Mouse (Mus musculus) induced T-regulatory cell, adult 2 months (primary cell): ENCODE measurements around the gene Ntrk3.

Source experiments
- DNase-seq: peaks from one replicate; pipeline ENCODE4 v3.0.0-alpha.2; 2012; ENCODE audit warnings: low read depth

Gene Ntrk3

DNA sequence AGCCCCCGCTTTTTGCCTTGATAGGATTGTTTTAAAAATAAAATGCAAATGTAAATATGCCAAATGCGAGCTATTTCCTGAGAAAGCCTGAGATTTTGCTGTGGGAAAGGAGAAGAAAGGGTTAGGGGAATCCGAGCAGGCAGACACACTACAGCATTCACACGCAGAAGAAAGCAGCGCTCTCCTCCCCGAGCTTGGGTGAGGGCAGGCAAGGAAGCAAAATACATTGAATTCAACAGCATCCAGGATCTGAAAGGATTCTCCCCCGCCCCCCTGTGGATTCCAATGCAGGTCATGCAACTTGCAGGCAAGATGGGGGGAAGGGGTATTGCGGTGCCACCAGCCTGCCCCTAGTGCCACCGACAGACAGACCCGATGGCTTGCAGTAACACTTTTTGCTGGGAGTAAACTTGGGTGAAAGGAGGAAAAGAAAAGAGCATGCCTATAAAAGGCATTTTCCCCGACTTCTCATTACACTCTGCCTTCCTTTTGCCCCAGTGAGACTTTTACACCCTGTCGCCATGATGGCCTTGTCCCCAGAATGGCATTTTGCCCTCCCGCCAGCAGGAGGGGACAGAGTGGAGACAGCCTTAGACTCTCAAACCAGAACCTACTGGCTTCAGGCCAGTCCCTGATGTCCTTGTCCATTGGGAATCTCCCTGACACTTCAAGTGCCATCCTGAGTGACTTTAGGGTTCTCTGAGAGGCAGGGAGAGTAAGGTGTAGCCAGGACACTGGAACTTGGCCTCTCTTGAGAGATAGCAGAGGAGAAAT, 158.2 kb downstream of the Ntrk3 start:
- peak; percentile 34 for DNase-seq

DNA sequence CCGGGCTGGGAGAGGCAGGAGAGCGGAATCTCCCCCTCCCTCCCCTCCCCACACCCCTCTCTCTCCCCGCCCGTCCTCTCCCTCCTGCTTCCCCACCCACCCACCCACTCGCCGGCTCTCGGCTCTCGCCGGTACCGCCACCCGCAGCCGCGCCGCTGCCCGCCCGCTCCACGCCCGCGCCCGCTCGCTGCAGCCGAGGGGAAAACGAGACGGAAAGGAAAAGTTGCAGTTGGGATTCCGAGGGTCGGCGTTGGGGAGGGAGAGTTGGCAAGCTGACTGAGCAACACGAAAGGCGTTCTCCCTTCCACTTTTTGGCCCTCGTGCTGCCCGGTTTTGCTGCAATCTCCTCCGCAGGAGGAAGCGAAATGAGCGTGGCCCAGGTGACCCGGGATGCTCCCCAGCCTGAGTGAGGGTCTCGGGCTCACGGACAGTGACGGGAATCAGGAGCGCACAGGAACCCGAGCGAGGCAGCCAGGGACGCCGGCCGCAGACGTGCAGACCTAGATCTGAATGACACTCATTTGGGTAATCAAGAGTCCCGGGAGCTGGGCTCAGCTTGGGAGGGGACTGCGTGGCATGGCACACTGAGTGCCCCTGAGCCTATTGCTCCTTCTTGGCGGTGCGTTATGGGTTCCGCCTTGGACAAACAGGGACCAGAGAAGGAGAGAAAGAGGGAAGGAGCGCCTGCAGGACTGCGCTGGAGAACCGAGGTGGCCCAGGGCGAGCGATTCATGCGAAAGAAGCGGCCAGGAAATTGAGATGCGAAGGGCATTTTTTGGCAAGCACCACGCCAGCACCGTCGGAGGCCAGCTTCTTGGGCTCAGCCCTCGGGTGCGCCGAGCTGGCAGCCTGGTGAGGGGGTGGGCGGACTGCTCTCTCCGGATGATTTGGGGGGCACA, 159.1 kb downstream of the Ntrk3 start:
- DNase-seq = no peak

DNA sequence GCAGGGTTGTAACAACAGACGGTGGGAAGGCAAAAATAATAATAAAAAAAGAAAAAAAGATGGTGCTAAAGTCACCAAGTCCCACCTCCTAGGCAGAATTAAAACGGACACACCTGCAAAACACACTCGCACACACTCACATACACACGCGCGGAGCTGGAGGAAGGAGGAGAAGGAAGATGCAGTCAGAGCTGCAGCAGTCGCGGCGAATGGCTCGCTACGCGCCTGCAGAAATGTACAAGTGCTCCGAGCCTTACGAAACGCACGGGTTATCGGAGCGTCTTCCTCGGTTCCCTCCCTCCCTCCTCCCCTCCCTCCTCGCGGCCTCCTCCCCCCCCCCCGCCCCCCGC, 159.7 kb downstream of the Ntrk3 start:
- DNase-seq = peak; percentile 24

DNA sequence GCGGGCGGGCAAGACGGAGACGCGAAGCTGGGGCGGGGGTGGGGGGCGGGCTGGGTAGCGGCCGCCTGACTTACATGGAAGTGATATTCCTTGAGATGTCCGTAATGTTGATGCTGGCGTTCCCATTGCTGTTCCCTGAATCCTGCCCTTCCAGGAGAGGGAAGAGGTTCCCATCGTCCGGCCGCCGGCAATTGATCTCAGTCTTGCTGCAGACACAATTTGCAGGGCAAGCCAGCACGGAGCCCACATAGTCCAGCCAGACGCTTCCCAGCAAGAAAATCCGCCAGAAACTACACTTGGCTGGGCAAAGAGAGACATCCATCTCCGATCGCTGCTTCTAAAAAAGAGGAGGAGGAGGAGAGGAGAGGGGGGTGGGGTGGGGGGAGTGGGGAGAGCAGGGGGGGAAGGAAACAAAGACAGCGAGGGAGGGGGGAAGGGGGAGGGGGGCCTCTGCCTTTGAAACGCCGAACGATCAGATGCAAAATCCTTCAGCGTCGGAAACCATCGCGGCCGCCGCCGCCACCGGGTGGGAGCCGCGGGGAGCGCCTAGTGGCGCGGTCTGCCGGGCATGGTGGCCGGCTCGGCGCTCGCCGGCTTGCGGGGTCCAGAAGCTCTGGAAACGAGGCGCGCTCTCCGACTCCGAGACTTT, 160.2 kb downstream of the Ntrk3 start:
- DNase-seq = no peak

DNA sequence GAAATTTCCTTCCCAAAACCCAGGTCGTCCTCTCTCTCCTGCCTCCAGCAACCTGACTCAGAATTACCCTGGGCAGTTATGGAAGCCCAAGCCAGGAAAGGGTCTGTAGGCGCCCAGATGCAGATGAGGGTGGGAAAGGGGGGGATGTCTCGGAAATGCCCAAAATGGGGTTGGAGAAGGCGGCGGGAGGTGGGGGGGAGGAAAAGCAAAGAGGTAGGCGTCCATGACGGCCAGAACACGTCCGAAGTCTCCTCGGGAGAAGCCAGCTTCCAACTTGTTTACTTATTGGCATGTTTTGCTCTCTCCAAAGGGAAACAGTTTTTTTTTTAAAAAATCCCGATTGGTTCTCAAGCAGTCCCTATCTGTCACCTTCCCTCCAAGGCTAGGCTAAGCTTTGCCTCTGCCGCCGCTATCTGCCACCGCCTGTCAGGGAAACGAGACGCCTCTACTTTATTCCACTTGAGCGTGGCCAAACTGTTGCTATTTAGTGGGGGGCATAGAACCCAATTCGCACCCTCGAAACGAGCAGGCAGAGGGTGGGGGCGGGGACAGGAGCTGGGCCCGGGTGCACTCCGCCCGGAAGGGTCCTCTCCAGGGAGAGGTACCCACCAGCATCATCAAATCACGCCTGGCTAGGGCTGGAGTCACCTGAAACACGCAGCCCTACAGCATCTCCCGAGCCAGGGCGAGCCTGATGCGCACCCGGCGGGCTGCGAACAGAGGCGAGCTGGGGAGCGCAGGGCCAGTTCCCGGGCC, 160.9 kb downstream of the Ntrk3 start:
- no peak for DNase-seq

DNA sequence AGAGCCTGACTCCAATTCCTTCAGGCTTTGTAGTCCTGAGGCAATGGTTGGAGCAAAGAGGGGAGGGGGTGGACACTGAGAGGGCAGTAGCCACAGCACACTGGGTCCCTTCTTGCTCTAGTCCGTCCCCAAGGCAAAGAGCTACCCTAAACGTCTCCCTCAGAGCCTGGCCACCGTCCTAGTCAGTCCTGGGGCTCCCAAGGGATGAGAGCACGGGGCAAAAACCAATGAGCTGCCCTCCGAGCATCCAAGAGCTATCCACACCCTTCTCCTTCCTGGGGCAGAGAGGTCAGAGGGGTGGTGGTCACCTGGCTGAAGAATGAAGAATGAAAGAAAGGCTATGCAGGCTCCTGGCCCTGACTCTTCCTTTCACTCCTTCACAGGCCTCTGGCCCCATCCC, 161.6 kb downstream of the Ntrk3 start:
- no peak for DNase-seq

DNA sequence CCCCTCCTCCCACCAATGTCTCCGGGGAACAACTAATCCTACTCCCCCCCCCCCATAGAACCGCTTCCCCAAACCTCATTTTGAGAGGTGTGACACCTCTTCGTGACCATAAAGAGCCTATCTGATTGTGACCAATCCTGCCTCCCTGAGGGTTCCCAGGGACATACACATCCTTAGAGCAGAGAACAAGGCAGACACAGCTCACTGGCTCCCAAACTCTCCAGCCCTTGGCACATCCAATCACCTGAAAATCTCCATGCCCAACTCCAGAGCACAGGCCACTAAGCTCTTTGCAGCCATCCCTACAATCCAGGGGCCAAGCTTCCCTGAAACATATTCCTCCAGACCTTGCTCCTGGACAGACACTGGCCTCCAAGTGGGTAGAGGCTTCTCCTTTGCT, 162.3 kb downstream of the Ntrk3 start:
- DNase-seq = no peak

DNA sequence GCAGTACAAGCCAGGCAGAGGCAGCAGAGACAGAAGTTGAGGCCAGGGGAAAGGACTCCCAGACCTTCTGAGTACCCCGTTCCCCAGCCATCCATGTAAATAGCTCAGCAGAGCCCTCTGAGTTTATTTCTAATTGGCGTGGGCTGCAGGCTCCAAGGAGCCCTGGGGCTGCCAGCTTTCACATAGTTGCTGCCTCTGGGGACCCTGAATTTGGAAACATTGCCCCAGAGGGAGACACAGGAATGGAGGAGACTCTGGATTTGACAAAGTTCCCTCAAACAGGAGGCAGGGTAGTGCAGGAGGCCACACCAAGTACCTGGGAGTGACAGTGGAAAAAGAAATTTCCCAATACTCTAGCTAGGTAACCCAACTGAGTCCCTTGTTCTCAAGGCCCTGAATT, 166.6 kb downstream of the Ntrk3 start:
- no peak for DNase-seq

DNA sequence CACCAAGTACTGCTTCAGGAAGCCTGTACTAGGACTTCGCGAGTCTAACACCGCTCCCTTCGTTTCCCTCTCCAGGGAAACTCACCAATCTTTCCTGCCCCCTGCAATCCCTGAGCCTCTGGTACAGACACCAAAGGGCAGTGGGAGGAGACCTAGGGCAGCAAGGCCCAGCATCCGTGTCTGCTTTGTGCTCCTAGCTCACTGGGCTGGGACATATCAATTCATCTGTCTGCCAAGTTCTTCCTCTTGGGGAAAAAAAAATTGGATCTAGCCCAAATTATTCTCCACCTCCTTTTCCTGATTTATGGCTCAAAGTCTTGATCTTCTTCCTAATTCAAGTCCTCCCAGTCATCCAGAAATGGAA, 168.6 kb downstream of the Ntrk3 start:
- DNase-seq = no peak

DNA sequence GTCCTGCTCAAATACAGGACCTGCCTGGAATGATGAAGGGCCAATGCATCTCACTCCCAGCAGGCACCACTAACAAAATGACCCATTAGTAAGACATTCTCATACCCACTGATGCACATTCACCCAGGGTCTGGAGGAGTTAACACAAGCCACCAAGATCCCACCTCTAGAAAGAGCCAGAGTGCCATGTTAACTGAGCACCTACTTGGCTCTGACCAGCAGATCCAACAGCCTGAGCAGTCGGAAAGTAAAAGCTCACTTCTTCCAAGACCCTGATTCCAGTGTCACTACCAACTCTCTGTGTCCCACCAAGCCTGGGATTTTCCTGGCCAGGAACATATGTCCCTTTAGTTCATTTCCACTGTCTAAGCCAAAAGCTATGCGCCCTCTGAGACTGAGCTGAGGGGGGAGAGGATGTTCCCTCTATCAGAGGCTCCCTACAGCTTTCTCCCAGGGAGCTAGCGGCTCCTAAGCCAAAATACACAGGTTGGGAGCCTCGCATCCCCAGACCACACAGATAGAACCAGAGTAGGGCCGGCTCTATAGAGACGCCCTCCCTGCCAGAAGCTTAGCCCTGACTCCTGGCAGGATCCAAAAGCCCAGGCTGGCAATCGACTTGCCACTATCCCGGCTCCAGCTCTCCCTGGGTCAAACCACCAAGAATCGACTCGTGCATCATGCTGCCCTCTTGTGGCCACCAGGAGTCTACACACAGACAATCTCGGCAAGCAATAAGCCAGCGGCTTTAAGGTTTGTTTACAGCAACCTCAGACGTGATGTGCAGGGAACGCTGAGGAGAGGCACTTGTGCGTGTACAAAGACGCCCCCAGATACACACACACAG, 169.2 kb downstream of the Ntrk3 start:
- peak; percentile 65 for DNase-seq

DNA sequence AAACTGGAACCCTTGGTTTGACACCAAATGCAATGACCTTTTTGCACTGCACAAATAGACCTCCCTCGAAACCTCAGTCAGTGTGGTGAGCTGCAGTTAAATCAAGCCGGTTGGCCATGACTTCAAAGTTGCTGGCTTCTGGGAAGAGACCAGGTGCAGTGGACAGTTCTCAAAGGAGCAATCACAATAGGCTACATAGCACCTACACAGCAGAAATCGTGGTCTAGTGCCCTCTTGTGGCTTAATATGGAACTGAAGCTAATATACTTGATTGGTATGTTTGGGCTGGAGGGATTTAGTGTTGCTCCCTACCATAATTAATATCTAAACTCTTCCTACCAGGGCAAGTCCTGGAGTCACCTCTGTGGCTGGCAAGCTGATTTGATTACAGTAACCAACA, 171.2 kb downstream of the Ntrk3 start:
- peak; percentile 74 for DNase-seq

DNA sequence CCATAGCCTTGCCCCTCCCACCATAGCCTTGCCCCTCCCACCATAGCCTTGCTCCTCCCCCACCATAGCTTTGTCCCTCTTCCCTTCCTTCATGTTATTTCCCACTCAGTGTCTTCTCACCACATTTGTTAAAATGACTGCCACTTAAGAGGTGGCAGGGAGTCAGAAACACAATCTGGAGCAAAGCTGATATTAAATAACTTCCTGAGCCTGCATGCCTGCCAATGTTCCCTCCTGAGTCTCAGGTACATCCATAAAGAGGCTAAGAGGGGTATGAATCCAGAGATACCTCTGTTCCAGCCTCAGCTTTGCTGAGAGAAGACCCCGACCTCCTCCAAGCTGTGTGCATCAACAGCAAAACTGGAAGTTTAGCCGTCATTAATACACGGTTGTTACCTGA, 172.4 kb downstream of the Ntrk3 start:
- no peak for DNase-seq

DNA sequence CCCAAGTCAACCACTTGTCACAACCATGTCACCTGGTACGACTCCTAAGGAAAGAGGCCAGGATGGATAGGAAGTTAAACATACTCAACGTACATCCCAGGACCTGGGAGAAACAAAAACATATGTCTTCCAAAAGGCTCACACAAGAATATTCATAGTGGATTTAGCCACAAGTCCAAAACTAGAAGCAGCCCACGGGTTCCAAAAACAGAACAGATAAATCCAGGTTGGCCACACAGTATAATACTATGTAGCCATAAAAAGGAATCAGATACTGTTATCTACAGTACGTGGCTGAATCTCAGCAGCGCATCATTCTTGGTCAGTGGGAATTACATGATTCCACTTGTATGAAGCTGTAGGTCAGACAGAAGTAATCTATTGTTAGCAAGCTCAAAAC, 179.3 kb downstream of the Ntrk3 start:
- no peak for DNase-seq

DNA sequence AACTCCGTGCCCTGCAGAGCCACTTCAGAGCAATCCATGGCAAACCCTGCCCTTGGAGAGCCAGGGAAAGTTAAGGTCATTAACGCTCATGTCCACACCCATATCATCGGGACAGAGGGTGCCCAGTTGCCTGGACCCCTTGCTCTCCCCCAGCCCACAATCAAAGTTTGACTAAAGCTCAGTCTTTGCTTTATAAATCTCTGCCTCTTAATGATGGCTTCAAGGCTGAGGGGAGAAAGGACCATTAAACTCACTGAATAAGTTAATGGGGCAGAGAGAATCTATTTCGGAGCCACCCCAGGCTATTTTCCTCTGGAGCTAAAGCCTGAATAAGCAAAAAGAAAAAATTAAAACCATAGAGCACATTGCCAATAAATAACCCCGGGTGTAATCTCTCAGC, 182.3 kb downstream of the Ntrk3 start:
- DNase-seq = no peak

DNA sequence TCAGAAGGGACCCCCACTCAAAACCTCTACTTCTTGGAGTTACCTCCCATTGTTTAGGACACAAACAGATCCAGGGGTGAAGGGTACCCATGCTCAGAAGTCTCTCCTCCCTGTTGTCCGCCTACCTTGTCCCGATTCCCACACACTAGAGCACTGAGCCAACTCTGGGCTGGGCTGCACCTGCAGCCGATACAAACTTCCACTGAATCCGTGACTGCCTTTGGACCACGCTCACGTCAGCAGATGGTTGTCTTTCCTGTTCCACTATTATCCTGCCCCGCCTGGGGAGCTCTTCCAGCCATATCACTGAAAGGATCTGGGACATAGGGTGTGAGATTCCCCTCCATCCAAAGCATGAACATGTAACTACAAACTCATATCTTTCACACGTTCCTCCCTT, 188.4 kb downstream of the Ntrk3 start:
- DNase-seq = no peak

DNA sequence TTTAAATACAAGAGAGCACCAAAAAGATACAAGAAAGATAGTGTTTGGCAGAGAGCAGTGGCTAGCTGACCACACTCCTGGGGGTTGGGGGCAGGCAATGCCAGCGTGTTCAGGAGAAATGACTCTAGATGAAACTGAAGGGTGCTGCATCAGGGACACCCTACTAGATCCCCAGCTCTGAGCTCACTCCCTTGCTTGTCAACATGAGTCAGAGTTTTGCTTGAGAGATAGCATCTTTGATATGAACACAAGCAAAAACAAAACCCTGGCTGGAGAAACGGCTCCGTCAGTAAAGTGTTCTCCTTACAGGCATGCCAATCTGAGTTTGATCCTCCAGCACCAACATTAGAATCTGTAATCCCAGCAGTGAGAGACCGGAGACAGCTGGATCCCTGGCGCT, 189.1 kb downstream of the Ntrk3 start:
- no peak for DNase-seq

DNA sequence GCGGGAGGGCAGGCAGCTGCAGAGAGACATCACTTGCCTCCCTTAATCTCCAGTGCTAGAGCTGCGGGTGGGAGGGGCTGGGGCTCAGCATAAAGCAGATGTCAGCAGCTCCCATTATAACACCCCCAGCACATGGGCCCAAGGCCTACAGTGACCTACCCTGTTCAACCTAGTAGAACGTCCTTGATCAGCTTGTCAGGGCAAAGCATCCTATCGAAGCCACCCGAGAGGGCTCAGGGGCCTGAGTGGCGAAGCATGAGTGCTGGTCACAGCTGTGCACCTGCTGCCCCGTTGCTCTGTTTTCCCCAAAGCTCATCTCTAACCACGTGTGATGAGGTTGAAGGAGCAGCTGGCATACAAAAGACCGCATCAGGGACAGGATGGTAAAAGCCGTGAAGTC, 191.3 kb downstream of the Ntrk3 start:
- no peak for DNase-seq

DNA sequence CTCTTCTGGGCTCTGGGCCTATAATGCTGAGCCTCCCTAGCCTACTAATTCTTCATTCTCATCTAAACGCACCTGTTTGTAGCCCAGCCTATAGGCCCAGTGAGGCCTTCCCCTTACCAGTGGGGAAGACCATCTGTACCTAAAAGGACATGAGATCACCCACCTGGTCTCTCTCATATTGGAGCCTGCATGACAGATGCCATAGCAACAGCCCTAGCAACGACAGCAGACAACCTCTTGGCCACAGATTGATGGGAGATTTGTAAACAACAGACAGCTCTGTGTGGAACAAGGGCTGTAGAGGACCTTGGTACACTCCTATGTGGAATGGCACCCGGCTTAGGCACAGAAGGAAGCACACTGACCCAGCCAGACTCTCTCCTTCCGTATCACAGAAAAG, 195.3 kb downstream of the Ntrk3 start:
- DNase-seq = no peak

DNA sequence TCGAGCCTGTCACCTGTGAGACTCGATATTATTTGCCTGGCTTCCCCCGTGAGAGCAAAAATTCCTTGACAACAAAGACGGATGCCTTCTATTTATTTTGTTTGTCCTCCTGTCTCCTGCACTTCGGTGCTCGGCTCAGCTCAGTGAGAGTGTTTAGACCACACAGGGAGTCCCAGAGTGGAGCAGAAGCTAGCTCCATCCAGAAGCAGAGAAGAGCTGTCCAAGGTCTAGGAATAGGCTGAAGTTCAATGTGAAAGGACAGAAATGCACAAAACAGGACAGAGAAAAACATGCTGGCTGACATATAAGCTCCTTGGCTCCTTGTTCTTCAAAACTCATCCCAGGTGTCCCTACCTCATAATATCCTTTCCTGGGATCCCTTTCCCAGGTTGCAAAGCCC, 207.5 kb downstream of the Ntrk3 start:
- DNase-seq = no peak

DNA sequence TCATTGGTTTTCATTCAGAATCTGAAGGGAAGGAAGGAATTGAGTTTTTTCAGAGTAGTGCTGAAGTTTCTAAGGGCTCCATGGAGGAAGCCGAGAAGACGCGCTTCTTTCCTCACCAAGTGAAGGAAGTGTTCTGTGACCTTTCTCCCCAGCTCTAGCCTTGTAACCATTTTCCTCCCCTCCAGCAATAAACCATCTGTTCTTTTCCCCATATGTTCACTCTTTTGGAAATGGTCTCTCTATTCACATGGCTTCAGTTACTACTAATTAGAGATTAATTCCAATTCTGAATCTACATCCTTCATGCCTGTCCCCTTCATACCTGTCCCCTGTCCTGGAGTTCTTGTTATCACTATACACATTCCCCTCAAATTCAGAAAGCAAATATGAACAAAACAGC, 209.8 kb downstream of the Ntrk3 start:
- DNase-seq = no peak

DNA sequence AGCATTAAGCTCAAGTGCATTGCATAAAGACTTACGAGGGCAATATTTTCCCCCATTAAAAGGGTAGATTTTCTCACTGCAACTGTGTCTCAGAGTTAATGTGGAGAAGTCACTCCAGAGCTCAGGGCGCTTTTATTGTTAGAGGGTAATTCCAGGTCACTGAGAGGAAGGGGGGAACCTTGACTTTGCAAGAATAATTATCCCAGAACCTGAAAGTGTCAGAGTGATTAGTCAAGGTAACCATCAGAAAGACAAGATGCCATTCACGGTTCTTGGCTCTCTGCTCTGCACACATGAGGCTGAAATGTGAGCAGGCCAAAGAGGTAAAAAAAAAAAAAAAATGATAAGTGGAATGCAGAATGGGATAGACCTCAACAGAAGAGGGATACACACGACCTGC, 210.2 kb downstream of the Ntrk3 start:
- DNase-seq = no peak
